Mouse (Mus musculus): ENCODE results near the gene Atp9a. TPM values are rescaled to one million over a fixed set of nuclear protein-coding genes. Genes with fewer than 3 reads are reported as not detected.

Gene Atp9a
- total RNA-seq, 1 experiment = 41.5 TPM

GRCm38 (mm10) chr2:168742649-168743048 is 440 bp upstream of the Atp9a start:
- TF ChIP-seq ZNF384 (IDR thresholded peaks at IDR 0.05; ENCODE audit: low read depth, low read length) (peak; percentile 99), ZC3H11A (IDR thresholded peaks at IDR 0.05; ENCODE audit: borderline replicate concordance, low read depth, low read length) (peak; percentile 54; the same call in 1 of the 2 replicates), HCFC1 (IDR thresholded peaks at IDR 0.05; ENCODE audit: borderline replicate concordance, insufficient read depth, low read length) (no peak)
- no peak for DNase-seq (ENCODE audit: low read depth, low spot score)
- Histone ChIP-seq H3K4me1 (ENCODE audit: control insufficient read depth in 2 of 2, insufficient read depth in 2 of 2, low read length in 2 of 2, poor library complexity in 1 of 2) (peaks cover 2 to 11% of the 10 kb centered on the region in 2 experiments; a peak in 2 of 4 replicates), H3K9me3 (ENCODE audit: control insufficient read depth, insufficient read depth, low read depth, low read length) (no peaks in the 10 kb centered on the region), H3K4me3 (ENCODE audit: insufficient read depth in 1 of 2, low read depth in 1 of 2, low read length in 2 of 2, poor library complexity in 1 of 2, severe bottlenecking in 1 of 2) (peak overlapping the region in 1 of 2 experiments; percentile 0; a peak in 1 of 4 replicates), H3K9ac (ENCODE audit: insufficient read depth, low read depth, low read length, poor library complexity, severe bottlenecking) (no peak overlapping the region), H3K36me3 (ENCODE audit: control insufficient read depth, insufficient read depth, low read length, poor library complexity, severe bottlenecking) (no peaks in the 10 kb centered on the region), H3K27ac (ENCODE audit: insufficient read depth, low read depth, low read length, poor library complexity, severe bottlenecking) (no peak overlapping the region)
- in situ Hi-C loops (cut with MboI; ENCODE audit: low sequenced_read_pairs in 2 of 2, unreplicated experiment in 2 of 2) = no loop called here

DNA sequence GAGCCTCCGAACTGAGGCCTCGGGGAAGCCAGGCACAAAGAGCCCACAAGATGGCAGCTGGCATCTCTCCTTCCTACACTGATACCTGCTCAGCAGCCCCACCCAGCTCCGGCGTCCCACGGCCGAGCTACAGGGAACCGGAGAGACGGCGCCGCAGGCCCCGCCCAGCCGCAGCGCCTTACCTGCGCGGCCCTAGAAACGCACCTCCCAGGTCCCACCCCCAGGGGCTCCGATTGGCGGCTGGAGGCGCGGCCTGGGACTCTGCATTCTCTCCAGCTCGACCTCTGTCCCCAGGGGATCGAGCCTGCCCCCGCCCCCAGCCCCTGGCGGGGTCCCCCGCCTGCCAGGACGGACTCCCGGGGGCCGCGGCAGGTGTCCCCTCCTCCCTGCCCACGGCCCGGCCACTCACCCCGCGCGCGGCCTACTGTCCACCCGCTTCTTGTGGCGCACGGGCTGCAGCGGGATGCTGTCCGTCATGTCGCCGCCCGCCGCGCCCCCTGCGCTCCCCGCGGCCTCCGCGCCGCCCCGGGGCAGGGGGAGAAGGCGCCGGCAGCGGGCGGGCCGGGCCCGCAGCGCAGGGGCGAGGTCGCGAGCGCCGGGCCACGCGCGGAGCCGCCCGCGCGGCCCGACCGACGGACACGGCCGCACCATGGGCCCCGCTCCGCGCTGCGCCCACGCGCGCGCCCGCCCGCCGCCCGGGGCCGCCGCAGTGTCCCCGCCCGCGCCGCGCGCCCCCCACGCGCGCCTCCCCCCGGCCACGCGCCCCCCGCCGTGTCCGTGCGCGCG is 743 bp downstream of the Atp9a start:
- TF ChIP-seq HCFC1 (IDR thresholded peaks at IDR 0.05; ENCODE audit: borderline replicate concordance, insufficient read depth, low read length) = no peak
- no peak for TF ChIP-seq ZNF384 (IDR thresholded peaks at IDR 0.05; ENCODE audit: low read depth, low read length)
- no peak for TF ChIP-seq ZC3H11A (IDR thresholded peaks at IDR 0.05; ENCODE audit: borderline replicate concordance, low read depth, low read length)
- TF ChIP-seq MAFK (IDR thresholded peaks at IDR 0.05; ENCODE audit: insufficient read depth, low read depth, low read length) = no peak
- TF ChIP-seq CHD2 (IDR thresholded peaks at IDR 0.05; ENCODE audit: low read depth, low read length) = no peak
- Histone ChIP-seq H3K27ac (ENCODE audit: insufficient read depth, low read depth, low read length, poor library complexity, severe bottlenecking) (peak overlapping the region; percentile 70), H3K9me3 (ENCODE audit: control insufficient read depth, insufficient read depth, low read depth, low read length) (no peaks in the 10 kb centered on the region), H3K9ac (ENCODE audit: insufficient read depth, low read depth, low read length, poor library complexity, severe bottlenecking) (peak overlapping the region; percentile 75), H3K4me3 (ENCODE audit: insufficient read depth in 1 of 2, low read depth in 1 of 2, low read length in 2 of 2, poor library complexity in 1 of 2, severe bottlenecking in 1 of 2) (peak overlapping the region; percentile 83 to 97), H3K36me3 (ENCODE audit: control insufficient read depth, insufficient read depth, low read length, poor library complexity, severe bottlenecking) (no peaks in the 10 kb centered on the region), H3K4me1 (ENCODE audit: control insufficient read depth in 2 of 2, insufficient read depth in 2 of 2, low read length in 2 of 2, poor library complexity in 1 of 2) (peaks cover 2 to 11% of the 10 kb centered on the region in 2 experiments; a peak in 2 of 4 replicates)
- in situ Hi-C loops (cut with MboI; ENCODE audit: low sequenced_read_pairs in 2 of 2, unreplicated experiment in 2 of 2) = no loop called here
- DNase-seq (ENCODE audit: low read depth, low spot score) = peak; percentile 78

- no peaks in the 10 kb centered on the region for H3K9me3 ChIP-seq (ENCODE audit: control insufficient read depth, insufficient read depth, low read depth, low read length)
- peak overlapping the region; percentile 76 to 97 for H3K4me3 ChIP-seq (ENCODE audit: insufficient read depth in 1 of 2, low read depth in 1 of 2, low read length in 2 of 2, poor library complexity in 1 of 2, severe bottlenecking in 1 of 2)
- TF ChIP-seq MAFK (IDR thresholded peaks at IDR 0.05; ENCODE audit: insufficient read depth, low read depth, low read length) = no peak
- no peak for TF ChIP-seq CHD2 (IDR thresholded peaks at IDR 0.05; ENCODE audit: low read depth, low read length)
- no peak for TF ChIP-seq HCFC1 (IDR thresholded peaks at IDR 0.05; ENCODE audit: borderline replicate concordance, insufficient read depth, low read length)
- TF ChIP-seq ZNF384 (IDR thresholded peaks at IDR 0.05; ENCODE audit: low read depth, low read length) = no peak
- TF ChIP-seq ZC3H11A (IDR thresholded peaks at IDR 0.05; ENCODE audit: borderline replicate concordance, low read depth, low read length) = no peak
- H3K4me1 ChIP-seq (ENCODE audit: control insufficient read depth in 2 of 2, insufficient read depth in 2 of 2, low read length in 2 of 2, poor library complexity in 1 of 2) = peaks cover 2 to 11% of the 10 kb centered on the region in 2 experiments; a peak in 2 of 4 replicates
- H3K9ac ChIP-seq (ENCODE audit: insufficient read depth, low read depth, low read length, poor library complexity, severe bottlenecking) = 0 out of 2 replicates have a peak overlapping the region, but pooled peaks have one; percentile 19
- no peaks in the 10 kb centered on the region for H3K36me3 ChIP-seq (ENCODE audit: control insufficient read depth, insufficient read depth, low read length, poor library complexity, severe bottlenecking)
- no peak for DNase-seq (ENCODE audit: low read depth, low spot score)
- no peak overlapping the region for H3K27ac ChIP-seq (ENCODE audit: insufficient read depth, low read depth, low read length, poor library complexity, severe bottlenecking)
- in situ Hi-C loops (cut with MboI; ENCODE audit: low sequenced_read_pairs in 2 of 2, unreplicated experiment in 2 of 2) = no loop called here
Observed at GRCm38 (mm10) chr2:168740496-168740895, 1.7 kb downstream of the Atp9a start.

DNA sequence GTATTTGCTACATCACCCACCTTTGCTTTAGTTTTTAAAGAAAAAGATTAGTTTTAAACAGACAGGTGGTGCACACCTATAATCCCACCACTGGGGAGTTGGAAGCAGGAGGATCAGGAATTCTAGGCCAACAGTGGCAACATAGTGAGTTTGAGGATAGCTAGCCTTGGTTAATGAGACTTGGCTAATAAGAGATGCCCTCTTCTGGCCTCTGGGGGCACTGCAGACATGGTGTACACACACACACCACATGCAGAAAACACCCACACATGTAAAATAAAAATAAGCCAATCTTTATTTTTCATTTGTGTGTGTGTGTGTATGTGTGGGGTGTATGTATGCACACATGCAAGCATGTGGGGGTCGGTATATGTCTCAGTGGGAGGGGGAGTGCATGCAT is 3.4 kb downstream of the Atp9a start:
- Histone ChIP-seq H3K27ac (ENCODE audit: insufficient read depth, low read depth, low read length, poor library complexity, severe bottlenecking) (no peak overlapping the region), H3K4me1 (ENCODE audit: control insufficient read depth in 2 of 2, insufficient read depth in 2 of 2, low read length in 2 of 2, poor library complexity in 1 of 2) (peaks cover 5 to 12% of the 10 kb centered on the region in 2 experiments; a peak in 3 of 4 replicates), H3K4me3 (ENCODE audit: insufficient read depth in 1 of 2, low read depth in 1 of 2, low read length in 2 of 2, poor library complexity in 1 of 2, severe bottlenecking in 1 of 2) (no peak overlapping the region), H3K9me3 (ENCODE audit: control insufficient read depth, insufficient read depth, low read depth, low read length) (no peaks in the 10 kb centered on the region), H3K36me3 (ENCODE audit: control insufficient read depth, insufficient read depth, low read length, poor library complexity, severe bottlenecking) (no peaks in the 10 kb centered on the region), H3K9ac (ENCODE audit: insufficient read depth, low read depth, low read length, poor library complexity, severe bottlenecking) (no peak overlapping the region)
- TF ChIP-seq HCFC1 (IDR thresholded peaks at IDR 0.05; ENCODE audit: borderline replicate concordance, insufficient read depth, low read length) = no peak
- no peak for TF ChIP-seq ZNF384 (IDR thresholded peaks at IDR 0.05; ENCODE audit: low read depth, low read length)
- no peak; the same call in 1 of the 2 replicates for TF ChIP-seq ZC3H11A (IDR thresholded peaks at IDR 0.05; ENCODE audit: borderline replicate concordance, low read depth, low read length)
- TF ChIP-seq MAFK (IDR thresholded peaks at IDR 0.05; ENCODE audit: insufficient read depth, low read depth, low read length) = no peak
- TF ChIP-seq CHD2 (IDR thresholded peaks at IDR 0.05; ENCODE audit: low read depth, low read length) = no peak
- in situ Hi-C loops (cut with MboI; ENCODE audit: low sequenced_read_pairs in 2 of 2, unreplicated experiment in 2 of 2) = no loop called here
- DNase-seq (ENCODE audit: low read depth, low spot score) = no peak
